Mouse (Mus musculus) liver, postnatal 0 days (tissue): ENCODE results near the gene Dock8.

Experiments
- CTCF ChIP-seq: sonication (generic); IDR thresholded peaks from 2 replicates; pipeline ENCODE4 v1.5.1; 2016; ENCODE audit warnings: antibody characterized with exemption, low read depth
- EP300 ChIP-seq: IDR thresholded peaks from 2 replicates; pipeline ENCODE4 v1.6.1; 2016; ENCODE audit warnings: antibody characterized with exemption, low read depth, mild to moderate bottlenecking

GRCm38 (mm10) chr19:25123031-25123430 lies 123.7 kb downstream of the Dock8 start:
- TF ChIP-seq CTCF (no peak), EP300 (no peak)
